Mouse (Mus musculus) bone marrow, adult 2 months (tissue): ENCODE results near the gene Grin2c.

Source experiments
- CTCF ChIP-seq: fragments of 200-500 bp; IDR thresholded peaks from 2 replicates; pipeline ENCODE4 v1.5.1; 2011; ENCODE audit warnings: low read length, control low read depth; ENCODE audit not compliant: control insufficient read depth, insufficient read depth
- POLR2A ChIP-seq: fragments of 200-500 bp; IDR thresholded peaks from 2 replicates; pipeline ENCODE4 v1.6.1; 2011; ENCODE audit warnings: low read depth, mild to moderate bottlenecking, control low read depth, low read length, borderline replicate concordance; ENCODE audit not compliant: control insufficient read depth

DNA sequence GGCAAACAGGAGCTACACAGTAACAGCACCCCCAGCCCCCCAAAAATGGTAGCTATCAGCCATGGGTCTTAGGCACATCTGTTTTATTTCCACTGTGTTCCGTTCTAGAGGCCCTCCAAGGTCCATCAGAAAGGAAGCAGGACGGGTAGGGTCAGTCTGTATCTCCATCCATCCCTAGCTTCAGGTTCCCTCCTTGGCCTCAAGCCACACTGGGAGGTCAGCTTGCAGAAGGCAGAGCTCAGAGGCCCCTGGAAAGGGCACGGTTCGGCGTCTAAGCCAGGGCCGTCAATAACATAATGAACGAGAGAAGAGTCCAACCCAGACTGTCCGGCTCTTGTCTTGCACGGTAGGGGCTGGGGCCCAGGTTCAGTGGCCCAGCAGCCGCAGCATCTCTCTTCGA, 915 bp upstream of the Grin2c start:
- no peak for TF ChIP-seq CTCF
- TF ChIP-seq POLR2A = no peak
